Mouse (Mus musculus) CH12.LX (cell line): ENCODE measurements around the gene BC017158. TPM values are rescaled to one million over a fixed set of nuclear protein-coding genes. Genes with fewer than 3 reads are reported as not detected.

Experiments used
- DNase-seq: peaks from one replicate; pipeline ENCODE4 v3.0.0-alpha.2; 2013; ENCODE audit errors: extremely low read depth
- H3K27ac ChIP-seq: 2 replicates; pipeline ENCODE4 v1.5.1; 2012; ENCODE audit warnings: low read depth, mild to moderate bottlenecking, control low read depth, moderate library complexity; ENCODE audit not compliant: insufficient read depth
- H3K27me3 ChIP-seq: replicated peaks from 2 replicates; pipeline ENCODE3; 2012; ENCODE audit warnings: inconsistent platforms
- H3K36me3 ChIP-seq, 2 experiments: replicated peaks in 1 of 2; 2 replicates each; pipeline versions ENCODE3 to v1.6.1; 2012; ENCODE audit warnings: inconsistent platforms in 1 of 2, low read length in 1 of 2, mild to moderate bottlenecking in 1 of 2, mixed read lengths in 1 of 2, moderate library complexity in 1 of 2; ENCODE audit not compliant: control insufficient read depth in 1 of 2, insufficient read depth in 1 of 2
- H3K4me1 ChIP-seq, 2 experiments: 2 replicates each; pipeline ENCODE4 v1.6.1; 2012; ENCODE audit warnings: inconsistent platforms in 1 of 2, moderate library complexity in 1 of 2; ENCODE audit not compliant: insufficient read depth in 2 of 2, control insufficient read depth in 1 of 2
- H3K4me2 ChIP-seq: 2 replicates; pipeline ENCODE4 v1.6.1; 2012; ENCODE audit warnings: low read depth, mild to moderate bottlenecking, control low read depth; ENCODE audit not compliant: poor library complexity, insufficient read depth, severe bottlenecking
- H3K4me3 ChIP-seq, 3 experiments: fragments of 150-350 bp in 1 of 3; sonication (generic) in 1 of 3; replicated peaks in 1 of 3; 2 replicates each; pipeline versions ENCODE3 to v1.5.1; 2011 to 2012; ENCODE audit warnings: low read depth in 2 of 3, low read length in 2 of 3, mild to moderate bottlenecking in 2 of 3, moderate library complexity in 2 of 3, control low read depth in 1 of 3, improper control_type of control experiment in 1 of 3, inconsistent platforms in 1 of 3, mixed read lengths in 1 of 3; ENCODE audit not compliant: poor library complexity in 1 of 3
- H3K79me2 ChIP-seq: replicated peaks from 2 replicates; pipeline ENCODE4 v1.6.1; 2012; ENCODE audit warnings: mild to moderate bottlenecking, moderate library complexity; ENCODE audit not compliant: control insufficient read depth, poor library complexity, insufficient read depth, severe bottlenecking; ENCODE audit errors: extremely low read depth
- H3K9ac ChIP-seq: 2 replicates; pipeline ENCODE4 v1.6.1; 2012; ENCODE audit warnings: low read depth, mild to moderate bottlenecking, control low read depth, moderate library complexity; ENCODE audit not compliant: insufficient read depth
- H3K9me3 ChIP-seq: replicated peaks from 2 replicates; pipeline ENCODE3; 2012; ENCODE audit warnings: low read length, inconsistent platforms, mixed read lengths
- BHLHE40 ChIP-seq: IDR thresholded peaks from 2 replicates; pipeline ENCODE4 v1.6.1; 2011; ENCODE audit warnings: mild to moderate bottlenecking, low read depth, low read length, improper control_type of control experiment
- CHD1 ChIP-seq: IDR thresholded peaks from 2 replicates; pipeline ENCODE4 v1.6.1; 2012; ENCODE audit warnings: low read depth, low read length, improper control_type of control experiment, inconsistent platforms
- EP300 ChIP-seq: IDR thresholded peaks from 2 replicates; pipeline ENCODE4 v1.6.1; 2011; ENCODE audit warnings: low read length, improper control_type of control experiment
- KAT2A ChIP-seq: IDR thresholded peaks from 2 replicates; pipeline ENCODE4 v1.6.1; 2012; ENCODE audit warnings: low read length, improper control_type of control experiment, inconsistent platforms; ENCODE audit not compliant: insufficient replicate concordance
- MAX ChIP-seq: IDR thresholded peaks from 2 replicates; pipeline ENCODE4 v1.6.1; 2011; ENCODE audit warnings: low read length, improper control_type of control experiment
- MEF2A ChIP-seq: IDR thresholded peaks from 2 replicates; pipeline ENCODE4 v1.6.1; 2014; ENCODE audit warnings: low read depth, mild to moderate bottlenecking, inconsistent platforms, low read length, improper control_type of control experiment, borderline replicate concordance
- POLR2A ChIP-seq: IDR thresholded peaks from 2 replicates; pipeline ENCODE4 v1.6.1; 2011; ENCODE audit warnings: low read depth, mild to moderate bottlenecking, improper control_type of control experiment, low read length
- POLR2AphosphoS2 ChIP-seq: IDR thresholded peaks from 2 replicates; pipeline ENCODE4 v1.6.1; 2011; ENCODE audit warnings: low read depth, low read length, improper control_type of control experiment
- RCOR1 ChIP-seq: conservative IDR thresholded peaks from 2 replicates; pipeline ENCODE4 v1.6.1; 2012; ENCODE audit warnings: low read depth, mild to moderate bottlenecking, inconsistent platforms, low read length, improper control_type of control experiment
- SMC3 ChIP-seq: IDR thresholded peaks from 2 replicates; pipeline ENCODE4 v1.6.1; 2011; ENCODE audit warnings: low read depth, low read length, improper control_type of control experiment
- TBP ChIP-seq: conservative IDR thresholded peaks from 2 replicates; pipeline ENCODE4 v1.6.1; 2011; ENCODE audit warnings: low read depth, low read length, improper control_type of control experiment
- USF1 ChIP-seq: IDR thresholded peaks from 2 replicates; pipeline ENCODE4 v1.6.1; 2014; ENCODE audit warnings: low read depth, mild to moderate bottlenecking, inconsistent platforms, low read length, improper control_type of control experiment
- ZC3H11A ChIP-seq: IDR thresholded peaks from 2 replicates; pipeline ENCODE4 v1.6.1; 2012; ENCODE audit warnings: low read depth, mild to moderate bottlenecking, inconsistent platforms, low read length, improper control_type of control experiment
- ZKSCAN1 ChIP-seq: IDR thresholded peaks from 2 replicates; pipeline ENCODE4 v1.6.1; 2012; ENCODE audit warnings: low read depth, inconsistent platforms, low read length, improper control_type of control experiment, borderline replicate concordance
- ZMIZ1 ChIP-seq: IDR thresholded peaks from 2 replicates; pipeline ENCODE4 v1.6.1; 2012; ENCODE audit warnings: low read depth, mild to moderate bottlenecking, inconsistent platforms, low read length, improper control_type of control experiment
- ZNF384 ChIP-seq: IDR thresholded peaks from 2 replicates; pipeline ENCODE4 v1.6.1; 2012; ENCODE audit warnings: low read depth, low read length, improper control_type of control experiment, inconsistent platforms
- dilution Hi-C: fragments of 300-500 bp; cut with MboI; formaldehyde crosslinking; loops from 2 replicates; pipeline ENCODE4 v1.14.3; 2020; ENCODE audit warnings: low sequenced_read_pairs; ENCODE audit not compliant: extremely low pct_unique_long_range_greater_than_20kb, extremely low pct_ligation_motif_present
- in situ Hi-C: fragments of 300-500 bp; cut with MboI; formaldehyde crosslinking; loops from 3 replicates; pipeline ENCODE4 v1.14.3; 2019; ENCODE audit warnings: low sequenced_read_pairs, low pct_ligation_motif_present, low pct_unique_long_range_greater_than_20kb, mixed read lengths
- polyA plus RNA-seq: library from polyadenylated mRNA; unstranded; fragments of >175 nt; gene quantifications from 2 replicates; pipeline ENCODE4 v1.2.1, GENCODE M21; 2012; ENCODE audit warnings: low read depth; ENCODE audit not compliant: insufficient read length
- total RNA-seq, 2 experiments: library from RNA; depleted of rRNA; stranded (reverse); fragments of 300-350 nt in 1 of 2; fragments of >200 nt in 1 of 2; gene quantifications; 2 replicates each; pipeline ENCODE4 v1.2.3; 2012 to 2014

BC017158 gene
- total and polyA plus RNA-seq, 3 experiments: 4.9 to 14.5 (median 8.1) TPM

DNA sequence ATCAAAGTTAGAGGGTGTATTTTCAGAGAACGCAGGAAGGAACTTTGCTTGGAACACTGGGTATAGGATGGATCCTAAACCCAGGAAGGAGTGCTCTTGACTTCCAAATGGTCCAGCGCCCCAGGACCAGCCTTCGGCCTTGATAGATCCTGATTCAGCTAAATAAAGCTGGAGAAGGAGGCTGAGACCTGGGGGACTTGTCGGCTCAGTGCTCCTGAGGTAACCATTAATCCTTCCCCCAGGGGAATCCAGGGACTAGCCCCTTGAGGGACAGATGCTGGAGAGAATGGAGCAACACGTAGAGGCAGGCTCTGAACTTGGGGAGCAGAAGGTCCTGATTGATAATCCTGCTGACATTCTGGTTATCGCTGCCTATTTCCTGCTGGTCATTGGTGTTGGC is 32.6 kb downstream of the BC017158 start, which contains the start of gene Slc5a2:
TSS of gene Slc5a2 (plus strand) at position 247 of the 400 bp plus-strand sequence.
- H3K27ac ChIP-seq: no peak within 1 kb of the TSS
- no peaks in the 10 kb centered on the region for H3K4me1 ChIP-seq
- in situ Hi-C loops: no loop called here
- no peaks in the 10 kb centered on the region for H3K9me3 ChIP-seq
- peaks cover 0 to 4% of the 10 kb centered on the region in 2 experiments for H3K36me3 ChIP-seq
- H3K4me2 ChIP-seq: no peak within 1 kb of the TSS
- H3K79me2 ChIP-seq: no peaks in the 10 kb centered on the region
- no peak within 1 kb of the TSS for H3K4me3 ChIP-seq
- H3K27me3 ChIP-seq: peaks cover 16% of the 10 kb centered on the region
- H3K9ac ChIP-seq: no peak within 1 kb of the TSS
- DNase-seq: no peak
- dilution Hi-C loops: no loop called here
- no peak for TF ChIP-seq EP300

DNA sequence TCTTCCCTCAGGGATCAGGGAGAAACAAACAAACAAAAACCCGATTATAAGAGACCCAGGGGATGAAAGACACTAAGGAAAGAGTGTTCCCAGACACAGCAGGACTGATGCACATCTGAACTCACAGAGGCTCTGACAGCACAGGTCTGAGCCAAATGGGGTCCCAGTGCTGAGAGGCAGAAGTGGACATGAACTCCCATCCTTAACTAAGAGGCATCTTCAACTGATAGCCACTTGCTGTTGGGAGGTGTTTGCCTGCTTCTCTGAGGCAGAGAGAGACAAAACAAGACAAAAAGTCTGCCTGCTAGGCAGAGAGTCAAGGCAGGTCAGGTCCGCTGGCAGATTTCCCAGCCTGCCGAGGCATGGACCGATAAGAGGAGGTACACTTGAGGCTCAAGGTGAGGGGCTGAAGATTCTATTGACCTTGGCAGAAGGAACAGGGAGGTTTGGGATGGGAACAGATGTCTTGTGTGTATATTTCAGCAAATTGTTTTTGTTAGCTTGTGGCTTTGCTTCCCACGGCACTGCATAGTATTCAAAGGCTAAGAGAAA is 41.1 kb downstream of the BC017158 start:
- DNase-seq: no peak
- no peak overlapping the region for H3K4me3 ChIP-seq
- TF ChIP-seq MAX (no peak), CHD1 (no peak), TBP (no peak), POLR2AphosphoS2 (no peak), ZMIZ1 (no peak), BHLHE40 (no peak), RCOR1 (no peak), MEF2A (no peak), POLR2A (no peak), ZNF384 (no peak), USF1 (no peak), ZC3H11A (no peak), ZKSCAN1 (no peak), KAT2A (no peak), SMC3 (no peak)
- no peak overlapping the region for H3K4me2 ChIP-seq
- dilution Hi-C loops (no loop called here), in situ Hi-C loops (no loop called here)
- H3K79me2 ChIP-seq: no peaks in the 10 kb centered on the region
- H3K36me3 ChIP-seq: peaks cover 0 to 15% of the 10 kb centered on the region in 2 experiments
- no peaks in the 10 kb centered on the region for H3K4me1 ChIP-seq
- H3K9me3 ChIP-seq: no peaks in the 10 kb centered on the region
- no peak overlapping the region for H3K9ac ChIP-seq
- no peak overlapping the region for H3K27ac ChIP-seq
- peaks cover 12% of the 10 kb centered on the region for H3K27me3 ChIP-seq
